Mouse (Mus musculus) left cerebral cortex, postnatal 36 days (tissue): ENCODE results near the gene 4930442H23Rik. TPM values are rescaled to one million over a fixed set of nuclear protein-coding genes. Genes with fewer than 3 reads are reported as not detected.

ENCODE experiments used
- DNase-seq, 2 experiments: peaks; one replicate each; pipeline ENCODE4 v3.0.0; 2021 to 2022; ENCODE audit warnings: low spot score in 2 of 2, mixed read lengths in 1 of 2
- intact Hi-C: fragments of 180-260 bp; cut with DNase I; formaldehyde crosslinking; loops from one replicate; pipeline ENCODE4 v1.15.1; 2025
- total RNA-seq, 2 experiments: library from RNA; stranded (reverse); gene quantifications; 2 replicates each; pipeline ENCODE4 v1.2.3; 2021

The 4930442H23Rik gene
- total RNA-seq, 2 experiments from 2014 or later, result not detected

- DNase-seq, result peak; percentile 100
- intact Hi-C loops, result no loop called here
Observed at GRCm38 (mm10) chr10:81137252-81138130, 46.2 kb downstream of the 4930442H23Rik start.

DNA sequence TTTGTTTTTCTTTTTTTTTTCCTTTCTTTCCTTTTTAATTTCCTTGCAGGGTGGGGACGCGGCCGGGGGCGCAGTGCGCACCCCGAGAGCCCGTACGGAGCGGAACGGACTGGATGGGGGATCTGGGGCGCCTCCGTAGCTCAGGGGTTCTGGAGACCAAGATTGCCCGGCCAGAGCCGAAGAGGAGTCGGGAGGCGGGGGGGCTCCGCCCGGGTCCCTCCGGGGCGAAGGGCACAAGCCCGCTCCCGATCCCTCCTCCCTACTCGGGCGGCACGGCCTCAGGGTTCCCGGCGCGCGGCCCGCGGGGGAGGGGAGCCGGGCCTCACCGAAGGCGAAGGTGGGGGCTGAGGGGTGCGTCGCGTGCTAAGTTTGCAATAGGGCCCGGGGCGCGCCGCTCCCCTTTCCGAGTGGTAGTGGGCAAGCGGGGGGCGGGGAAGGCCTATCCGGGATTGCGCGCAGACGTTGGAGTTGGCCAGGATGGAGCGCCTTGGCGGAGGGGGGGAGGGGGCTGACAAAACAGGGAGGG lies 46.9 kb downstream of the 4930442H23Rik start:
- intact Hi-C loops, result no loop called here
- peak; percentile 78 to 84 for DNase-seq

GRCm38 (mm10) chr10:81135831-81136705 lies 47.6 kb downstream of the 4930442H23Rik start:
- peak; percentile 78 for DNase-seq
- intact Hi-C loops, result no loop called here

DNA sequence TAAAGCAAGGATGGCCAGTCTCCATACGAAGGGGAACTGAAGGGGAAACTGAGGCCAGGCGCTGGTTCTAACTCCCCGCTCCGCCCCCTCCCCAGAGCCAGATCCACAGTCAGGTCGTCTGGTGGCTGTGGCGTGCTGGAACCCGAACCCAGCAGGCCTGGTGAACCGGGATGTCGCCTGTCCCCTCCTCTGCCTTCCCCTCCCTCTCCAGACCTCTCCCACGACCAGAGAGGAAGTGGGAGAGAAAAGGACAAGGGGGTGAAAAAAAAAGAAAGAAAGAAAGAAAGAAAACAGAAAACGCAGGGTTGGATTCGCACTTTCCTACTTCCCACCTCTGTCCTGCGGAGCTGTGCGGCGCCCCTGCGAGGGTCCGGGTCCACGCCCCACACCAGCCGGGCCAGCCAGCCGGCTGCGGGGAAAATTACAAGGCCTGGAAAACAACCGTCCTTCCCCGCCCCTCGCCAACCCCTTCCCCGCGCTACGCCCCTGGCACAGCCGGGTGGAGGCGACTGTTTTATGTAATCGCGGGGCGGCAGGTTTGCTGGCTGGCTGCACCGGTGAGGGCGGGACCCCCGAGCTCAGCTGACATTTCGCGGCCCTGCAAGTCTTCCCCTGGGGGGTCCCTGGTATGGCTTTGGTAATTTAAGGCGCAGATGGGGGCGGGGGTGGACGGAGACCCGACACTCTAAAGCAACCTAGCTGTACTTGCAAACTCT lies 48.5 kb downstream of the 4930442H23Rik start, which contains the start of gene Zbtb7a:
TSS of gene Zbtb7a (plus strand) at position 255 of the 716 bp plus-strand sequence.
- DNase-seq, result peak in 1 of 2 experiments; percentile 69
- intact Hi-C loops, result no loop called here

- intact Hi-C loops, result no loop called here
- DNase-seq, result no peak
Observed at GRCm38 (mm10) chr10:81134181-81134587, 49.5 kb downstream of the 4930442H23Rik start.

Other genes starting within 250 kb of the 4930442H23Rik start
- gene Gng7, start 168.9 kb downstream of the 4930442H23Rik start, total RNA-seq, result 100 to 1,000 TPM in 1 of 2 experiments, 10 to 100 TPM in 1; 97.9 to 136 TPM
- gene Diras1, start 158.2 kb downstream of the 4930442H23Rik start, total RNA-seq, result 100 to 1,000 TPM; 102 to 111 TPM
- 10 to 100 TPM; 66.9 to 74.2 TPM for gene Slc39a3, start 146.4 kb downstream of the 4930442H23Rik start, total RNA-seq
- gene Sgta, start 123.7 kb downstream of the 4930442H23Rik start, total RNA-seq, result 100 to 1,000 TPM; 169 to 176 TPM
- gene Thop1, start 113.8 kb downstream of the 4930442H23Rik start, total RNA-seq, result 10 to 100 TPM; 47.0 to 49.8 TPM
- gene Creb3l3, start 85.0 kb downstream of the 4930442H23Rik start, total RNA-seq, result under 1 TPM; 0.23 to 0.72 TPM
- gene Map2k2, start 77.9 kb downstream of the 4930442H23Rik start, total RNA-seq, result 100 to 1,000 TPM; 120 to 133 TPM
- gene Zbtb7a, start 48.6 kb downstream of the 4930442H23Rik start, total RNA-seq, result 100 to 1,000 TPM; 120 to 133 TPM
- 10 to 100 TPM; 26.7 to 31.8 TPM for gene Pias4, start 15.9 kb downstream of the 4930442H23Rik start, total RNA-seq
- 100 to 1,000 TPM; 857 to 954 TPM for gene Eef2, start 7.2 kb downstream of the 4930442H23Rik start, total RNA-seq
- 10 to 100 TPM; 75.0 to 76.4 TPM for gene Dapk3, start 844 bp downstream of the 4930442H23Rik start, total RNA-seq
- under 1 TPM in 1 of 2 experiments, not detected in 1; 0.34 TPM for gene Nmrk2, start 18.2 kb upstream of the 4930442H23Rik start, total RNA-seq
- 100 to 1,000 TPM; 202 to 212 TPM for gene Atcay, start 47.0 kb upstream of the 4930442H23Rik start, total RNA-seq
- gene Zfr2, start 49.3 kb upstream of the 4930442H23Rik start, total RNA-seq, result 10 to 100 TPM; 54.9 to 72.9 TPM
- gene Matk, start 69.1 kb upstream of the 4930442H23Rik start, total RNA-seq, result 100 to 1,000 TPM; 191 to 213 TPM
- 10 to 100 TPM; 43.0 to 48.2 TPM for gene Mrpl54, start 83.1 kb upstream of the 4930442H23Rik start, total RNA-seq
- gene Apba3, start 83.1 kb upstream of the 4930442H23Rik start, total RNA-seq, result 10 to 100 TPM; 30.1 to 39.3 TPM
- under 1 TPM in 1 of 2 experiments, not detected in 1; 0.50 TPM for gene Tjp3, start 107.7 kb upstream of the 4930442H23Rik start, total RNA-seq
- gene Pip5k1c, start 109.1 kb upstream of the 4930442H23Rik start, total RNA-seq, result 100 to 1,000 TPM; 419 to 450 TPM
- gene Cactin, start 137.3 kb upstream of the 4930442H23Rik start, total RNA-seq, result 10 to 100 TPM; 29.7 to 31.7 TPM
- under 1 TPM; 0.45 to 0.99 TPM for gene Tbxa2r, start 144.9 kb upstream of the 4930442H23Rik start, total RNA-seq
- 1 to 10 TPM; 1.4 to 1.8 TPM for gene Gipc3, start 159.4 kb upstream of the 4930442H23Rik start, total RNA-seq
- gene Hmg20b, start 166.6 kb upstream of the 4930442H23Rik start, total RNA-seq, result 10 to 100 TPM; 27.0 to 35.5 TPM
- gene Mfsd12, start 173.6 kb upstream of the 4930442H23Rik start, total RNA-seq, result 10 to 100 TPM; 39.6 to 40.9 TPM
- gene 4930404N11Rik, start 182.0 kb upstream of the 4930442H23Rik start, total RNA-seq, result 1 to 10 TPM in 1 of 2 experiments, under 1 TPM in 1; 0.49 to 2.2 TPM
- gene Fzr1, start 194.7 kb upstream of the 4930442H23Rik start, total RNA-seq, result 10 to 100 TPM; 67.8 to 72.2 TPM
- 100 to 1,000 TPM in 1 of 2 experiments, 10 to 100 TPM in 1; 80.0 to 103 TPM for gene Dohh, start 200.6 kb upstream of the 4930442H23Rik start, total RNA-seq
- 1 to 10 TPM; 2.5 to 4.3 TPM for gene Gm48551, start 200.6 kb upstream of the 4930442H23Rik start, total RNA-seq
- 1 to 10 TPM; 1.9 to 4.9 TPM for gene Gm48552, start 205.2 kb upstream of the 4930442H23Rik start, total RNA-seq
- gene Smim24, start 209.2 kb upstream of the 4930442H23Rik start, total RNA-seq, result under 1 TPM; 0.77 to 0.94 TPM